Mouse (Mus musculus) neural tube, embryonic 10.5 days (tissue): ENCODE data around the gene H6pd.

ENCODE experiments used
- DNase-seq: peaks from one replicate; pipeline ENCODE4 v3.0.0-alpha.2; 2017; ENCODE audit warnings: low spot score; ENCODE audit errors: extremely low spot score

The H6pd gene

DNA sequence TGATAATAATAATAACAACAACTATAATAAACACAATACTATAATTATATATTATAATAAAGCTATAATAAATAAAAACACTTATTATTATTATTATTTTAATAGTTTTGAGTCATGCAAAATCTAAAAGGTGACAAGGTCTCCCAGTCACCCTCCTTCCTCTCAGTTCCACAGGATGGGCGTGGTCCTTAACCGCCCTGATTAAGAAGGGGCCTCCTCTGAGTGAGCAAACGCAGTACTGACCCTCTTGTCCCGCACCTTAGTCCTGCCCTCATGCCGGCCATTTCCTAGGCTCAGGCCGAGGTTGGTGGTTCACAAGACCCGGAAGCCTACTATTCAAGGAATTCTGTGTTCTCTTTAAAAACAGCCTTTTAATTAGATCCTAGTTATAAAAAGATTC is 14.7 kb upstream of the H6pd start:
- DNase-seq, result no peak

DNA sequence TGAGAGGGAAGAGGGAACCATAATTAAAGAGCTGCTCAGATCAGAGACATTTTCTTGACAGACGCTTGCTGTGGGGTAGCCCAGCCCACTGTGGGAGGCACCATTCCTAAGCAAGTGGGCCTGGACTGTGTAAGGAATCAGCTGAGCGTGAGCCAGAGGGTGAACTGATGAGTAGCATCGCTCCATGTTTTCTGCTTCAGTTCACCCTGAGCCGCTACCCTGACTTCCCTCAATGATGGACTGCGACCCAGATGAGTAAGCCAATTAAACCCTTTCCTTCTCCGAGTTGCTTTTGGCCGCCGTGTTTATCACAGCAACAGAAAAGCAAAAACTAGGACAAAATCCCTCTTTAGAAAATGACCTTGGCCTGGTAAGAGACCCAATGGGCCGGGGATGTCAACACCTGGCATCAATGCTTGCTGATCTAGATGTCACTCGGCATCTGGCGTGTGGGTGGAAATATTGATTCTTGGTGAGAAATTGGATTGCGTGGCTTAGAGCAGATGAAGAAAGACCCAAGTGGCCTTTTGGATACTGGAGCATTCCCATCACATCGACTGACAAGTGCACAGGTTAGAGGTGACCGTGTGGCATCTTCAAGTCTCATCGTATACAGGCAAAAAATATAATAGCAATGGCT is 11.0 kb upstream of the H6pd start:
- DNase-seq, result no peak

DNA sequence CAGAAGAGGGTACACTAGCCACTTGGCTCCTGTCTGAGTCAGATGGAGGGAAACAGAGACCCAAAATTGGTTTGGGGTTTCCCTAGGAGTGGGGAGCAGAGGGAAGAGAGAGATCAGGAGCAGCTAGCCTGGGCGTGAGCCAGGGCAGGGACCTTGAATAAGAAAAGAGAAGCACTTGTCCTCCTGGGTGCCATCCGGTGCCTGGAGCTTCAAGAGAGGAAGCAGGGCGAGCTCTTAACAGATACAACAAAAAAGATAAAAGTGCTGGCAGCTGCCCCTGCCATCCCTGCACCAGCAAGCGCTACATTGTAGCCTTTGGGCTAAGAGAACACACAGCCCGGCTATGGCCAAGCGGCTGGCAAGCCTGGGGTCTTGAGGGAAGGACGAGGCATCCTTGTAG is 6.6 kb upstream of the H6pd start:
- no peak for DNase-seq

DNA sequence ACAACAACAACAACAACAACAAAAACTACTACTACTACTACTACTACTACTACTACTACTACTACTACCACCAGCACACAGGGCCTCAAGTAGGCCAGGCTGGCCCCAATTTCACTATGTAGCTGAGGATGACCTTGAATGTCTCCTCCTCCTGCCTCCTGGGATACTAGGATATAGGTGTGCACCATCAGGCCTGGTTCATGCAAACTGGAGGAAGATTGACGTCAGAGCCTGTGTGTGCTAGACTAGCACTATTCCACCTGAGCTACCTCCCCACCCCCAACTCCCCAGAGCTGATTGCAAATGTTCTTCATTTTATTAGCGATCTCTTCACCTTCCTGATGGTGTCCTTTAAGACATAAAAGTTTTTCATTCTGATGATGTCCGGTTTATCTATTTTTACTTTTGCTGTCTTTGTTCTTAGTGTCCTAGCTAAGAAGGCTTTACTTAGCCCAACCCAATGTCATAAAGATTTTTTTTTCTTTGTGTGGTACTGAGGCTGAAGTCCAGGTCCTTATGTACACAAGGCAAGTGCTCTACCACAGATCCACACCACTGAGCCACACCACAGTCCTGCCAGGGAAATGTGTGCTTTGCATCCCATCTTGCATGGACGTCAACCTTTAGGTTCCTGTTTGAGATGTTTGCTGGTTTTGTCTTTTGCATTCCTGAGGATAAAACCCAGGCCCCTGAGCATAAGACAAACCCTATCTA is 5.7 kb upstream of the H6pd start:
- no peak for DNase-seq

DNA sequence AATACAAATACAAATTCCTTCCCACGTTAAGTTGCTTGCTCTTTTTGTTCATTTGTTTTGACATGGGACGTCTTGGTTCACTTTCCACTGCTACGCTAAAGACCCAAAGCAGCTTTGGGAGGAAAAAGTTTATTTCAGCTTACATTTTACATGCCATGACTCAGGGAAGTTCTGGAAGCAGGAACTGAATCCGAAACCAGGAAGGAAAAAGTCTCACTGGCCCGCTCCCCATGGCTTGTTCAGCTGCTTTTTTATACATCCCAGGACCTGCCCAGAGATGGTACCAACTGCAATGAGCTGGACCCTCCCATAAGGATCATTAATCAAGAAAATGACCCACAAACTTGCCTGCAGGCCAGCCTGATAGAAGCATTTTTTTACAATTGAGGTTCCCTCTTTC is 5.0 kb upstream of the H6pd start:
- DNase-seq, result no peak

DNA sequence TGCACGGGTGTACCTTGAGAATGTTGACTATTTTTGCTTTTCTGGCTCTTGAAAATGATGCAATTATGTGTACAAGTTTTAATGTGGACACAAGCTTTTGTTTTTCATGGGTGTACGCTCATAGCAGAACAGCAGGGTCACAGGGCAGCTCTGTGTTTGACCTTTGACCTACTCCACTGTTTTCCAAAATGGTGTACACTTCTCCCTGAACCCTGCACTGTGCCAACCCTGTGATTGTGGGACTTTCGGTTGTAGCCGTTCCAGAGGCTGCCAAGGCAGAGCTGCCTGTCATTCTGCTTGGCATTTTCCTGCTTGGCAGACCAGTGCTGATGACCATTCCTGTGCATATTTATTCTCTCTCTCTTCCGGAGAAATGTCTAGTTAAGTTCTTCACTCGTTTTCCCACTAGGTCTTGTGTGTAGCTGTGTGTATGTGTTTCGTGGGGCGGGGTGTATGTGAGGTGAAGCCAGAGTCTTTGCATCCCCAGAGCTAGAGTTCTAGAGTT is 4.4 kb upstream of the H6pd start:
- DNase-seq, result no peak

DNA sequence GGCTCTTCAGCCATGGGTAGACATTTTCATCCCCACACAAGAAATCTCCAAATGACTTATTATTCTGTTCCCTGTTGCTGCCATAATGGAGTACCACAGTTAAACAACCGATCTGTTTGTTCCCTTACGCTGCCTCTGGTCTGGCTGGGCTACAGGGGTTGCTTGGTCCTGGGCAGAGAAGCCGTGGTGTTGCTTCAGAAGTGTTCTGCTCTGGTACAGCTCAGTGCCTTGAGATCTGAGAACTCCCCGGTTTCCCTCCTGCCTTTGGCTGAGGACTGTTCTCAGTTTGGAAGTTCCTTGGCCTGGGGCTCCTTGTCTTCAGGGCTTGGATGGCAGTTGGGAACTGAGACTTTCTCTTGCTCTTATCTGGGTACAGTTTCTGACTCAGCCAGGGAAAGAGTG is 3.5 kb upstream of the H6pd start:
- no peak for DNase-seq

DNA sequence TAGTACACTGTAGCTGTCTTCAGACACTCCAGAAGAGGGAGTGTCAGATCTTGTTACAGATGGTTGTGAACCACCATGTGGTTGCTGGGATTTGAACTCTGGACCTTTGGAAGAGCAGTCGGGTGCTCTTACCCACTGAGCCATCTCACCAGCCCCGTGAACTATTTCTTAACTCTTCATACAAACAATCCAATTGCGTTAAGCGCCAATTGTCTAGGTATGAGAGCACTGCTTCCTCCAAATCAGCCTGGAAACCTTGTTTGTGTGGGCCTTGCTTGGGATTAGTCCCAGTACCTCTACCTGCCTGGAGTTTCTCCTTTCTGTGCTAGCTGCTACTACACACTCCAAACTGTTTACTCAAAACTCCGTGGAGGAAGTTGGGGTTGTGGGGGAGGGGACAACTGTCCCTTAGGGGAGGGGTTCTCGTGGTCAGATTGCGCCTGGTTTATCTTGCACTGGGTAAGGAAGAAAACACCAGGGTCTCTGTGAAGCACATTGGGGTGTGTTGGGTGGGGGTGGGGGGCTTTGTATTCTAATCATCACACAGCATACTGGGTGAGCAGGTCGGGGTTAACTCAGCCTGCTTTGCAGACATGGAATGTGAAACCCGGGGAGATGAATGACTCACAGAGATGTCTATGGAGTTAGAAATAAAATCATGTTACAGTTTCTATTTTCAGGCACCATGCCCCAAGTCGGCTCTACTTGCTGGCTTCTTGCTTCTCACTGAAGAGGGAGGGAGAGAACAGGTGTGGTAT is 2.9 kb upstream of the H6pd start:
- no peak for DNase-seq

DNA sequence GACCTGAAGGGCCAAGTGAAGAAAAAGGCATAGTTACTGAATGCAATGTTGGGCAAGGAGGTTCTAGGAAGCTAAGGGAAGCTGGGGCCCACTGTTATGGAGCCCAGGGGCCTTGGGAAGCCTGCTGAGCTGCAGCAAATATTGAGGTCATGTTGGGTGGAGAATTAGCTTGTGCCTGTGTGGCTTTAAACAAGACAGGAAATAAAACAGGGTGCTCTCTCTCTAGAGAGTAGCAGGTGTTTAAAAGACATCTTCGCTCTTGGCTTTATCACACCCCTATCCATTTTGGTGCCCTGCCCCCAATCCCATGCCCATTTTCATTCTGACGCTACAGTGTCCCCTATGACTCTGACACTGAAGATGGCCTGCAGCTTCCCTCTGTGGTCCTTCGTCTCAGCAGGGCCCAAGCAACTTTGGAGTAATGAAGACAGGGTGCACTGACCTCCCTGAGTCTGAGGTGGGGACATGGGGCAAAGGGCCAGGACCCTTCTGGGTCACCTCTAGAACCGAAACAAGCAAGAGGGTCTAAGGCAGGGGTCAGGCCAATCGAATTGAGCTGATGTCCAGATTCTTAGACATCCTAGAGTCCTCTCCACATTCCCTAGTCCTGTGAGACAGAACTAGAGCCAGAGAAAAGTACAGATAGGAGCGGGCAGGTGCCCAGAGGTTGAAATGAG is 1.4 kb upstream of the H6pd start:
- no peak for DNase-seq

DNA sequence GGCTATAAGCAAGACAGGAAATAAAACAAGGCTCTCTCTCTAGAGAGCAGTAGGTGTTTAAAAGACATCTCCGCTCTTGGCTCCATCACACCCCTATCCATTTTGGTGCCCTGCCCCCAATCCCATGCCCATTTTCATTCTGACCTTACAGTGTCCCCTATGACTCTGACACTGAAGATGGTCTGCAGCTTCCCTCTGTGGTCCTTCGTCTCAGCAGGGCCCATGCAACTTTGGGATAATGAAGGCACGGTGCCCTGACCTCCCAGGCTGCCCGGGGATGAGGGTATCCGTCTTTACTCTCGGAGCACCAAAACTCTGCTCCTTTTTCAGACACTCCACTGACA is 736 bp upstream of the H6pd start:
- no peak for DNase-seq

DNA sequence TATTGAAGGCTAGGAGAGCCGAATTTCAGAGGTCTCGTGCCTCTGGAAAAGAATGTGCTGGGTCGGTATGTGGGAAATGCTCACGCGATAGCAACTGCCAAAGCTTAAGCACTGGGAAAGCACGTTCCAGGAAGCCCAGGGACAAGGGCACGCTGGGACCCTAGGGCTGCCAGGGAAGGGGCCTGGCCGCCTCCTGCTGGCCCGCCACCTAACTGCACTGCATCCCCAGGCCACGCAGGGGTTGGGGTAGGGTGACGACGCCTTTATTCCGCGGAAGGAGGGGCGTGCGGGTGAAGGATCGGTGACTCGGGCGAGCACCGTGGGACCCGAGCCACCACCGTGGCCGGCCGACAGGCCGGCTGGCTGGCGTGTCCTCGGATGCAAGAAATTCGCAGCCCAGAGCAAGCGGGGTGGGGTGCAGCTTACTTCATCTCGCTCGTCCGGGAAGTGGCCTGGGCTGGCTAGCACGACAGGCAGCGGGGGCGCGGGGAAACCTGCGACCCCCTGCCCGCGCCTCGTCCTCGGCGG is 434 bp downstream of the H6pd start:
- peak; percentile 88 for DNase-seq

DNA sequence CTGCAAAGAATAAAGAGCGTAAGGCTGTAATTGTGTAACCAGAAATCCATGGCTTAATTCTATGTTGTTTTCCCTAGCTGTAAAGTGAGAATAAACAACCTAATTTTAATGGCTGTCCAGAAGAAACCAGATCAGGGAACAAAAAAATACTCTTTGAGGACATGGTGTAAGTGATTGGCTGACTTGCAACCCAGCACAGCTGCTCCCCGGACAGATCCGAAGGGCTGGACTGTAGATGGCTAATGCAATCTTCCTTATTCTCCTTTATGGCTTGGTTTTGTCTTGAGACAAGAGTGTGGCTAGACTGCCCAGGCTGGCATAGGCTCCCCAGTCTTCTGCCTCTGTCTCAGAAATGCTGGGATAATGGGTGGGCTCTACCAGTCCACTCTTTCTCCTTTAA is 1.4 kb downstream of the H6pd start:
- no peak for DNase-seq

DNA sequence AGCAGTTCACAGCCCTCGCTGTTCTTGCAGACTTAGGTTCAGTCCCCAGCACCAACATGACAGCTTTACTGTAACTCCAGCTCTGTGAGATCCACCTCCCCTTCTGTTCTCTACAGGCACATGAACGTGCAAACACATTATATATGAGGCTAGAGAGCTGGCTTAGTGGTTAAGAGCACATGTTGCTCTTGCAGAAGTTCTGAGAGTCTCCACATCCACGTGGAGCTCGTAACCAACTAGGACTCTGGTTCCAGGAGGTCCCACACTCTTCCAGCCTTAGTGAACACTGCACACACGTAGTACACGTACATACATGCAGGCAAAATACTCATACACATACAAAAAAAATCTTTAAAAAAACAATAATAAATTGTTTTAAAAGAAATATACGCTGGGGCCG is 1.8 kb downstream of the H6pd start:
- no peak for DNase-seq

DNA sequence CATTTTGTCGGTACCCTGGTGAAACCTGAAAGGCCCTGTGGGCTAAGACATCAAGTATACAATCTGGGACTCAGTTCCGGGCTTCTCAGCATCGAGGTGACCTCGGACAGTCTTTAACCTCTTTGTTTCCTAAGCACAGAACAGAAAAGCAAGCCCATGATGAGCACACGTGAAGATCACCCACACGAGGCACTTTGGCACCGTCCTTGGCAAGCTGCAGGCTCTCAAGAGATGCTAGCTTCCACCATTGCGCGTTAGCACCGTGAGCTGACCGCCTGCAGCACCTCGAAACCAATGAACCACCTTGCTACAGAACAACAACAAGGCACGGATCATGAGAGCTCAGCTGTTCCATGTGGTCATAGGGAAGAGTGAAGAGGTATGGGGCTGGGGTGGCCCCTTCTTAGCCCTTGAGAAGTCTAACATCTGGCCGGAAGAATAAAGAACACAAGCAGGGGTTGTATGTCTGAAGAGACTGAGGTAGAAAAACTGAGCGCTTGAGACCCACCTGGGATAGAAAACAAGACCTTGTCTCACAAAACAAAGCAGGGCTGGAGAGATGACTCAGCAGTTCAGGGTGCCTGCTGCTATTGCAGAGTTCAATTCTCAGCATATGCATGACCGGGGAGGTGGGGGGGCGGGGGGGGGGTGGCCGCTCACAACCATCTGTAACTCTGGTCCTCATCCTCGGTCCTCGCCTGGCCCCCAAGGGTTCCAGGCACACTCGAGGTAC is 2.5 kb downstream of the H6pd start:
- no peak for DNase-seq

DNA sequence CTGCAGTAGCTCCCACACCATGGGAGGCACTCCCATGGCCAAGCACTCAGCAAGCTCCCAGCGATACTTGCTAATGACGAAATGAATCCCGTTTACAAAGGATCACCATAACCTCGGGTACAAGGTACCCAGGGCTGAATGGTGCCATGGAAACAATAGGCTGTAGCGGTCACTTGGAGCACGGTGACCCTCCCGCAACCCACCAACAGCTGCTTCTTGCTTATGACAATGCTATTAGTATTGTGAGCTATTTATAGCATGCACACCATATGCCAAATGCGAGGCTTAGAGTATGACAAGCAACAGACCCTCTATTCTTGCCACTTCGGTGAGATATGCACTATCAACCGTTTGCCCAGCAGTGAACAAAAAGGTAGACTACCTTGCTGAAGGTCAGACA is 3.6 kb downstream of the H6pd start:
- DNase-seq, result no peak

DNA sequence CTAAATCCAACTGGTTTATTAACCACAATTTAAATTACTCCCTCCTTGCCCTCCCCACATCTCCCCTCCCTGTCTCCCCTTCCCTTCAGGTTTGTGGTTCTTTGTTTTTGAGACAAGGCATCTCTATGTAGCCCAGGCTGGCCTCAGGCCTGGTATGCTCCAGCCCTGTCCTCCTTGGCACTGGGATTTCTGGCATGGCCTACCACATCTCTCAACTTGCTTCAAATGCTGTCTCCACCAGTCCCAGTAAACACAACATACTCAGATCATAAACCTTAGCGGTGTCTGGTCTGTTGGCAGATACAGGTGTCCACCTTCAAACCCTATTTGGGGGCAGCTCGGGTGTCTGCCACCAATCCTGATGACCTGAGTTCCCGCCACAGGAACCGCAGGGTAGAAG is 5.2 kb downstream of the H6pd start:
- DNase-seq, result no peak

DNA sequence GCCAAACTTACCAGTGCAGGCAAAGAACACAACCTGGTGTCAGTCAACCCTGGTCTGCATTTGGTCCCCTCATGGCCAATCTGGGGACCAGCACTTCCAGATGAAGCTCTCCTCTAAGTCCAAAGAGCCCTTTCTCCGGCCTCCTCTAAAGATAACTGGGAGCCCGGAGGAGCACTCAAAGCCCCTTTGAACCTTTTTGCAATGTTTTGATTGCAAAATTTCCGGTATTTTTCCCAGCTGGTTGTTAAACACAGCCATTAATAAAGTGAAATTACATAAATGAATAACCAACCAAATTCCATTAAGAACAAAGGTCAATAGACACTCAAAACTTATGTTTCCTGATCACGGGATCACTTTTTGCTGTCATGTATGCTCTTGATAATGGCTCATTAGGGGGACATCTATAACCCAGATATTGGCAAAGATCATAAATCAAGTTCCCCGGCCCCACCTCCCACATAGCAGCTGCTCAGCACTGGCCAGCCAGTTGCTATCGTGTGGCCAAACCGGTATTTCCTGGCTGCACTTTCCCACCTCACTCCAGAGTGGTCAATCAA is 5.7 kb downstream of the H6pd start:
- no peak for DNase-seq

DNA sequence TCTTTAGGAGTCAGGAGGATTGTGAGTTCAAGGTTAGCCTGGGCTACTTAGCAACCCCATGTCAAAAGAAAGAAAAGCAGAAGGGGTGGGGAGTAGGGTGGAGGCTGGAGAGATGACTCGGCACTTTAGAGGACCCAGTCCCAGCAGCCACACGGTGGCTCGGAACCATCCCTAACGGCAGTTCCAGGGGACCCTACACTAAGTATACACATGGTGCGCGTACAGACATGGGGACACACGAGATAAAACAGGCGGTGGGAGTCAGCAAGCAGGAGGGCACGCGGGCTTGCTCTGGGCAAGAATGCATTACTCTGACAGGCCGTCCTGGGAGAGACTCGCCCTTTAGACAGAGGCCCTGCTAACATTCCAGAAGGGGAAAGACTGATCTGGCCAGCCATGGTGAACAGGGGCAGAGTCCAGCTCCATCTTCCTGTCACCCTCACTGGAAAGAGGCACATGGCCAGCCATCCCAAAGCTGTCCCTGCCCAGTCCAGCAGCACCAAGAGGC is 6.7 kb downstream of the H6pd start:
- DNase-seq, result no peak

DNA sequence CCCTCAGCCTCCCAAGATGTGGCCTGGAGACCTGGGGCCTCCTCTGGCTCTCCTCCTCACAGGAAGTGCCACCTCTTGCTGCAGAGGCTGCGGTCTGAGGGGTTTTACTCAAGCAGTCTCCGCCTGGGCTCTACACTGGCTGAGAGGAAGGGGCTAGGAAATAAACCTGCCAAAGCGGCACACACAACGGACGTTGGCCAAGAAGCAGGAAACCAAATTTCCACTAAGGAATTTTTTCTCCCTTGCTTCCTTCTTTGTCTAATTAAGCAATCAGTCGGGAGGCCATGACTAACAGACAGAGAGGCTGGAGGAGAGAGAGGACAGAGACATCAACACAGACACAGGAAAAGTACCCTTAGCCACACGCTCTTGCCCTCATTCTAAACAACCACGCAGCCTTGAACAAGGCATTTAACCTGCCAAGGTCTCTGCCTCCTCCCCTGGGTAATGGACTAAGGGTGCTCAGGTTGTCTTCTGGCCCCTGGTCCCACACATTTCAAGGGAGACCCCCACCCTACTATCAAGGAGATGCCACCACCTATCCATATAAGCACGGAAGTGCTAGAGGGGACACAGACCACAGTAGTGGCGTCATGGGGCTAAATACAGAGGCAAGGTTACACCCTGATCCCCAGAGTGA is 7.5 kb downstream of the H6pd start:
- no peak for DNase-seq

DNA sequence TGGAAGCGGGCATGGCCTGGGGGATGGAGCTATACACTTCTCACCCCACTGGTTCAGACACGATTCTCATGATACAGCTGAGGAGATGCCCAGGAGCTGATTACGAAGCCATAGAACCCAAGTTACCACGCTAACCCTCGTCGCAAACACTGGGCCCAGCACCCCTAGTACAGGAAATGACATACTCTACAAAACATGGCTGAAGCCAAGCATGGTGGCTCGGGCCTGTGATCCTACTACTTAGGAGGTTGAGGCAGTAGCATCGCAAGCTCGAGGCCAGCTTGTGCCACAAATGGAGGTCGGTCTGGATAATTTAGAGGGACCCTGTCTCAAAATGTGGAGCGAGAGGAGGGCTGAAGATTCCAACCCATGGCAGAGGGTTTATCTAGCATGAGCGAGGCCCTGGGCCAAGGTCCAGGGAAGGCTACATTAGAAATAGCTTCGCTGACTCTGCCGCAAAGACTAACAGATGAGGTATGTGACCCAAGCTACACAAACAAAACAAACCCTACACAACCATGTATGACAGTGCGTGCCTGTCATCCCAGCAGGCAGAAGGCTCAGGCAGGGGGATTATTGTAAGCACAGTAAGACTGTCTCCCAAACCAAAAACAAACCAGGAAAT is 8.8 kb downstream of the H6pd start:
- no peak for DNase-seq
